Mouse (Mus musculus) heart, postnatal 0 days (tissue): ENCODE data around the gene Acadvl.

Experiments
- CTCF ChIP-seq: IDR thresholded peaks from 2 replicates; pipeline ENCODE4 v1.5.1; 2016; ENCODE audit warnings: antibody characterized with exemption, control low read depth, low read depth
- EP300 ChIP-seq: IDR thresholded peaks from 2 replicates; pipeline ENCODE4 v1.6.1; 2016; ENCODE audit warnings: antibody characterized with exemption, low read depth

DNA sequence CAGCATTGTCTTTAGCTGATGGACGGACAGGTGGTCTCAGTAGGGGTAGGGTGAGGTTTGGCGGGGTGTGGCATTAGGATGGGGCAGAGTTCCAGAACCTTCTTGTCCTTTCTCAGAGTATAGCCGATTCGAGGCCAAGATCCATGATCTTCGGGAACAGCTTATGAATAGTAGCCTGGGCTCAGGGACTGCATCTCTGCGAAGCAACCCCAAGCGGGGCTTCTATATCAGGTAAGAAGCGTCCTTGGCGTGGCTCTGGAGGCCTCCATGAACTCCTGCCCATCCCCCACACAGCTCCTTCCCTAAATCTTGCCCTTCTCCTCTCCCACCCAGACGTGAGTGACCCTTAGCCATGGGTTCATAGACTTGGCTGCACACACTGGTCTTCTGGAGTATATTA lies 24.4 kb upstream of the Acadvl start:
- TF ChIP-seq EP300 (no peak), CTCF (no peak)
